Mouse (Mus musculus) testis, adult 2 months (tissue): ENCODE measurements around the gene Ptprd.

Experiments used
- CTCF ChIP-seq: fragments of 200-500 bp; IDR thresholded peaks from 2 replicates; pipeline ENCODE4 v1.5.1; 2012; ENCODE audit warnings: low read depth, mild to moderate bottlenecking, inconsistent platforms, low read length, moderate library complexity; ENCODE audit not compliant: control insufficient read depth, insufficient read depth, insufficient replicate concordance
- POLR2A ChIP-seq: fragments of 200-500 bp; IDR thresholded peaks from 2 replicates; pipeline ENCODE4 v1.6.1; 2012; ENCODE audit warnings: low read depth, mild to moderate bottlenecking, inconsistent platforms, low read length, moderate library complexity; ENCODE audit not compliant: control insufficient read depth

DNA sequence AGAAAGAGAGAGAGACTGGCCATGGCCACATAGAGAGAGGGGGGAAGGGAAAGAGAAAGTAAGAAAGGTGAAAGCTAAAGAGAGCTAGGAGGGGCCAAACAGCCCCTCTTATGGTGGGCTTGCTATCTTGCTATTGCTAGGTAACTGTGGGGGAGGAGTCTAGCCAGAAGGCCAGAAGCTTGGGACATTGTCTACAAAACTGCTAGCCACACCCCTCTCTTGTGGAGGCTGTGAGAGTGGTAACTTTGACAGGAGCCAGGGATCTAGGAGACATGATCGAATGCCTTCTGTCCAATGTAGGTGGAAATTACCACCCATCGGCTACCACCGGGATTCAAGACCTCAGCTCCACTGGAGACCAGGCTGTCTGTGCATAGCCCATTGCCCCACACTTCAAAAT is 1899.2 kb downstream of the Ptprd start:
- TF ChIP-seq CTCF (no peak), POLR2A (no peak)
